Mouse (Mus musculus) heart, adult 2 months (tissue): Measurements from ENCODE around the gene Fads2. TPM values are rescaled to one million over a fixed set of nuclear protein-coding genes. Genes with fewer than 3 reads are reported as not detected.
A peak's percentile ranks its signal among the peaks of the same experiment; 100 is the strongest.

Source experiments
- DNase-seq, 2 experiments: peaks; one replicate each; pipeline ENCODE4 v3.0.0; 2021
- H3K27ac ChIP-seq: fragments of 200-600 bp; 2 replicates; pipeline ENCODE4 v1.8.1; 2022
- H3K27me3 ChIP-seq: fragments of 200-500 bp; 2 replicates; pipeline ENCODE4 v1.6.1; 2012; ENCODE audit warnings: mild to moderate bottlenecking, low read length, inconsistent platforms, mixed read lengths; ENCODE audit not compliant: control insufficient read depth, insufficient read depth
- H3K36me3 ChIP-seq: fragments of 200-500 bp; 2 replicates; pipeline ENCODE4 v1.6.1; 2012; ENCODE audit warnings: low read length, inconsistent platforms; ENCODE audit not compliant: control insufficient read depth, insufficient read depth
- H3K4me1 ChIP-seq: fragments of 200-500 bp; 2 replicates; pipeline ENCODE4 v1.6.1; 2011; ENCODE audit warnings: low read length; ENCODE audit not compliant: control insufficient read depth, insufficient read depth
- H3K4me3 ChIP-seq: fragments of 200-600 bp; 2 replicates; pipeline ENCODE4 v1.8.1; 2022
- H3K79me2 ChIP-seq: fragments of 200-500 bp; replicated peaks from 2 replicates; pipeline ENCODE4 v1.6.1; 2012; ENCODE audit warnings: mild to moderate bottlenecking, inconsistent platforms, low read length, moderate library complexity, mixed read lengths; ENCODE audit not compliant: control insufficient read depth, insufficient read depth
- H3K9ac ChIP-seq: fragments of 200-500 bp; 2 replicates; pipeline ENCODE4 v1.6.1; 2012; ENCODE audit warnings: low read depth, mild to moderate bottlenecking, control low read depth, inconsistent platforms, low read length, mixed read lengths
- CTCF ChIP-seq: fragments of 200-600 bp; IDR thresholded peaks from 2 replicates; pipeline ENCODE4 v1.8.1; 2022; ENCODE audit warnings: antibody characterized with exemption, mild to moderate bottlenecking, moderate library complexity
- EP300 ChIP-seq: fragments of 200-500 bp; IDR thresholded peaks from 2 replicates; pipeline ENCODE4 v1.6.1; 2011; ENCODE audit warnings: low read depth, low read length, control low read depth; ENCODE audit not compliant: insufficient read depth
- POLR2A ChIP-seq: fragments of 200-500 bp; IDR thresholded peaks from 2 replicates; pipeline ENCODE4 v1.6.1; 2011; ENCODE audit warnings: mild to moderate bottlenecking, low read depth, low read length, control low read depth; ENCODE audit not compliant: insufficient read depth
- WGBS: fragments of 180-500 bp; shearing (Covaris S2); methylation state at CpG from one replicate; pipeline ENCODE4 v1.1.7; 2018; 5-methylcytosine and 5-hydroxymethylcytosine counted together
- intact Hi-C: fragments of 180-260 bp; cut with DNase I; formaldehyde crosslinking; loops from one replicate; pipeline ENCODE4 v1.15.1; 2025
- polyA plus RNA-seq: library from polyadenylated mRNA; depleted of rRNA; stranded (reverse); fragments of >200 nt; gene quantifications from 2 replicates; pipeline ENCODE4 v1.2.3, GENCODE M21; 2012
- total RNA-seq, 2 experiments: library from RNA; stranded (reverse); gene quantifications; 2 replicates each; pipeline ENCODE4 v1.2.3; 2021

The Fads2 gene
- total and polyA plus RNA-seq, 3 experiments: 5.3 to 13.3 (median 6.3) TPM

- intact Hi-C loops: no loop called here
- Histone ChIP-seq H3K9ac (0 out of 2 replicates have a peak overlapping the region, but pooled peaks have one; percentile 16), H3K4me1 (peaks cover 18% of the 10 kb centered on the region), H3K36me3 (no peaks in the 10 kb centered on the region), H3K79me2 (no peaks in the 10 kb centered on the region), H3K27me3 (no peaks in the 10 kb centered on the region), H3K27ac (peak overlapping the region; percentile 67), H3K4me3 (no peak overlapping the region)
- TF ChIP-seq CTCF (peak; percentile 69), EP300 (no peak)
- 66% methylated on average over 5 of the region's 5 CpGs for WGBS
- DNase-seq: no peak
Measured at GRCm38 (mm10) chr19:10022414-10023303, 78.9 kb downstream of the Fads2 start.

- intact Hi-C loops: loop anchor here (2.0 kb wide), 1 partner anchor 21 kb away; the partner anchor contains the start of genes Best1 and Rab3il1
- no peaks in the 10 kb centered on the region for H3K27me3 ChIP-seq
- peaks cover 20% of the 10 kb centered on the region for H3K4me1 ChIP-seq
- no peak overlapping the region for H3K27ac ChIP-seq
- 76% methylated on average over 2 of the region's 2 CpGs for WGBS
- no peak overlapping the region for H3K9ac ChIP-seq
- TF ChIP-seq CTCF: no peak
- no peak for TF ChIP-seq EP300
- no peak for TF ChIP-seq POLR2A
- DNase-seq: no peak
- no peaks in the 10 kb centered on the region for H3K36me3 ChIP-seq
- no peaks in the 10 kb centered on the region for H3K79me2 ChIP-seq
- no peak overlapping the region for H3K4me3 ChIP-seq
Measured at GRCm38 (mm10) chr19:10021981-10022380, 79.6 kb downstream of the Fads2 start.

GRCm38 (mm10) chr19:10019214-10019760 is 82.3 kb downstream of the Fads2 start:
- intact Hi-C loops: no loop called here
- peak overlapping the region; percentile 60 for H3K4me3 ChIP-seq
- 73% methylated on average over 4 of the region's 4 CpGs for WGBS
- TF ChIP-seq EP300 (no peak), POLR2A (no peak), CTCF (no peak)
- no peaks in the 10 kb centered on the region for H3K27me3 ChIP-seq
- no peak for DNase-seq
- H3K4me1 ChIP-seq: peaks cover 14% of the 10 kb centered on the region
- peak overlapping the region; percentile 24; the same call in 1 of the 2 replicates for H3K27ac ChIP-seq
- H3K9ac ChIP-seq: peak overlapping the region; percentile 89
- H3K79me2 ChIP-seq: no peaks in the 10 kb centered on the region
- H3K36me3 ChIP-seq: no peaks in the 10 kb centered on the region

GRCm38 (mm10) chr19:10018527-10018818 is 83.1 kb downstream of the Fads2 start:
- Histone ChIP-seq H3K4me3 (peak overlapping the region; percentile 60), H3K4me1 (peaks cover 15% of the 10 kb centered on the region), H3K27me3 (no peaks in the 10 kb centered on the region), H3K79me2 (no peaks in the 10 kb centered on the region), H3K36me3 (no peaks in the 10 kb centered on the region), H3K9ac (peak overlapping the region; percentile 89), H3K27ac (peak overlapping the region; percentile 62)
- 1% methylated on average over 3 of the region's 3 CpGs for WGBS
- DNase-seq: no peak
- intact Hi-C loops: no loop called here
- TF ChIP-seq POLR2A (no peak), CTCF (no peak), EP300 (no peak)

GRCm38 (mm10) chr19:10017637-10018526 is 83.7 kb downstream of the Fads2 start:
- Histone ChIP-seq H3K4me1 (peaks cover 18% of the 10 kb centered on the region), H3K79me2 (no peaks in the 10 kb centered on the region), H3K9ac (peak overlapping the region; percentile 89), H3K36me3 (no peaks in the 10 kb centered on the region), H3K27ac (peak overlapping the region; percentile 62), H3K4me3 (peak overlapping the region; percentile 60), H3K27me3 (no peaks in the 10 kb centered on the region)
- intact Hi-C loops: no loop called here
- DNase-seq: peak; percentile 97 to 98
- WGBS: 11% methylated on average over 34 of the region's 44 CpGs
- TF ChIP-seq POLR2A: peak; percentile 77; the same call in 1 of the 2 replicates
- no peak for TF ChIP-seq EP300
- TF ChIP-seq CTCF: 0 out of 2 replicates have a peak, but pooled peaks have one; percentile 11
